Mouse (Mus musculus): ENCODE results near the gene Tmem259.

Gene Tmem259

DNA sequence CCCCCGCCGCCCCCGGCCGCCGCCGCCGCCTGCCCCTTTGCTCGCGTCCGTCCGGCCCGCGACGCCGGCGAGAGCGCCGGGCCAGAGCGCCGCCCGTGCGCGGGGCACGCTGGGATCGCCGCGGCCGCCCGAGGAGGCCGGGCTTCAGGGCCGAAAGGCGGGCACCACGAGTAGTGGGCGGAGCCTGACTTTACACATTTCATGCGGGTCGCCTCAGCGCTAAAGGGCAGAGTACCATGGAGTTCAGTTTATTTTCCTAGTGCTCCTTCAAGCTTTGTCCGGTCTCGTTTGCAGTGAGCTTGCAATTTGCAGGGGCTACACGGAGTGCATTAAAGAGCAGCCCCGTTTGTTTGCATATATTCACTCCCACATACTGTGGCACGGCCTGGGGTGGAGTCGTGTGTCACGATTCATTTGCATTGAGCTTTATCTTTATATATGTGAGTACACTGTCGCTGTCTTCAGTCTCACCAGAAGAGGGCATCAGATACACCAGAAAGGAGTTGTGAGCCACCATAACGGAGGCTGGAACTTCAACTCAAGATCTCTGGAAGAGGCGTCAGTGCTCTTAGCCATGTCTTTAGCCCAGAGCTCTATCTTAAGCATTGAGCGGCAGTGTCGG is at the start of gene Tmem259:
Gene Tmem259, minus strand, starts transcription at position 136 of the 622 bp plus-strand sequence.
- DNase-seq (ENCODE audit: low spot score in 2 of 2) = peak; percentile 83 to 85

DNA sequence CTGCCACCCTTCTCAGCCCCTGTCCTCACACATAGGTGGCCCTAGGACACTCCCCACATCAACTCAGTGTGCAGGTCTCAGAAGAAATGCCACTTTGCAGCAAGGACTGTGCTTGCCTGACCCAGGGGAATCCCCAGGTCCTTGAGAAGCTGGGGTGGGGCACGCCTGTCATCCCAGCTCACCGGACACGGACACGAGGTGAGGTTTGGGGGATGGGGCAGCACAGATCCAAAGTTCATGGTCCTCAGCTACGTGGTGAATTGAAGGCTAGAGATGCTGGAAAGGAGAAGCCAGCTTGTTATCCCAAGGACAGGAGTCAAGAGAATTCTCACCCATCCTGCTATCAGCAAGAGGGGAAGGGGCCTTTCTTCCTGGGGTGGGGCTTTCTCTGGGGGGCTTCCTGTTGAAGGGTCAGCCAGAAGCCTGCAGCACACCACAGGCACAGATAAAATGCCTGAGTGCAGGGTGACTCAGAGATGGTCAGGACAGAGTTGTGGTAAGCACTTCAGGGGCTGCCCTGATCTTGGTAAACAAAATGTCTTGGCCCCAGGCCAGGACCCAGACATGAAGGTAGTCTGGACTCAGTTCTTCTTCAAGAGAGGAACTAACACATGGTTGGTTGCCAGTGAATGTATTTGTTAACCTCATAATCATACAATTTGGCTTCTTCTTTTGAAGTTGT is 48.8 kb upstream of the Tmem259 start:
- no peak for DNase-seq (ENCODE audit: low spot score in 2 of 2)

GRCm38 (mm10) chr10:80030736-80031135 is 46.6 kb upstream of the Tmem259 start:
- no peak for DNase-seq (ENCODE audit: low spot score in 2 of 2)

GRCm38 (mm10) chr10:80030191-80030590 is 46.1 kb upstream of the Tmem259 start:
- DNase-seq (ENCODE audit: low spot score in 2 of 2) = no peak

GRCm38 (mm10) chr10:80028521-80028846 is 44.4 kb upstream of the Tmem259 start:
- no peak for DNase-seq (ENCODE audit: low spot score in 2 of 2)

- no peak for DNase-seq (ENCODE audit: low spot score in 2 of 2)
These were observed 43.8 kb upstream of the Tmem259 start for GRCm38 (mm10) chr10:80027681-80028520.

DNA sequence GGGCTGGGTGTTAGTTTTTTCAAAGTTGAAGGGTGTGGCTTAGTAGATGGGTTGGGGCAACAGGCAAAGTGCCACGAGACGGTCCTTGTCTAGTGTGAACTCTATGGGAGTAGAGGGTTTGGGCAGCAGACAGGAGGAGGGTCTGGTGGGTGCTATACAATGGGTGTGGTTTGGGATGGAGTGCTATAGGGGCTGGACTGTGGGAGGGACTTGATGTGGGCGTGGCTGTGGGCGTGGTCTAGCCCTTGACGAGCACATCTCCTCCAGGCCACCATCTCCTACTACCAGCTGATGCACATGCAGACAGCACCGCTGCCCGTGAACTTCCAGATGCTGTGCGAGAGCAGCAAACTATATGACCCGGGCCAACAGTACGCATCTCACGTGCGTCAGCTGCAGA is 41.8 kb upstream of the Tmem259 start:
- peak in 1 of 2 experiments; percentile 30 for DNase-seq (ENCODE audit: low spot score in 2 of 2)

DNA sequence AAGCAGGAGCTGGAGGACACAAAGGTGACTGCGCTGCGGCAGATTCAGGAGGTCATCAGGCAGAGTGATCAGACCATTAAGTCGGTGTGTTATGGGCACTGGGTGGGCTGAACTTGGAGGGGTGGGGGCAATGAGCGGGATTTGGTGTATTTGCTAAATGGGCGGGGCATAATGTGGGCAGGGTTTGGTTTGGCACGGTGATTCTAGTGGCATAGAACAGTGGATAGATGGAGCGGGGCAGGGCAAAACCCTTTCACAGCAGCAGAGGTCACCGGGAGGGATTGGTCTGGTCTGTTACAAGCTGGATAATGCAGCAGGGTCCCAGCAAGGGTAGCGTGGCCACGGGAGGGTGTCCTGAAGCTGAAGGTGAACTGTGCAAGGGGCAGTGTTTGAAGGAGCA is 41.3 kb upstream of the Tmem259 start:
- no peak for DNase-seq (ENCODE audit: low spot score in 2 of 2)

GRCm38 (mm10) chr10:80025044-80025347 is 40.9 kb upstream of the Tmem259 start:
- peak in 1 of 2 experiments; percentile 31 for DNase-seq (ENCODE audit: low spot score in 2 of 2)

DNA sequence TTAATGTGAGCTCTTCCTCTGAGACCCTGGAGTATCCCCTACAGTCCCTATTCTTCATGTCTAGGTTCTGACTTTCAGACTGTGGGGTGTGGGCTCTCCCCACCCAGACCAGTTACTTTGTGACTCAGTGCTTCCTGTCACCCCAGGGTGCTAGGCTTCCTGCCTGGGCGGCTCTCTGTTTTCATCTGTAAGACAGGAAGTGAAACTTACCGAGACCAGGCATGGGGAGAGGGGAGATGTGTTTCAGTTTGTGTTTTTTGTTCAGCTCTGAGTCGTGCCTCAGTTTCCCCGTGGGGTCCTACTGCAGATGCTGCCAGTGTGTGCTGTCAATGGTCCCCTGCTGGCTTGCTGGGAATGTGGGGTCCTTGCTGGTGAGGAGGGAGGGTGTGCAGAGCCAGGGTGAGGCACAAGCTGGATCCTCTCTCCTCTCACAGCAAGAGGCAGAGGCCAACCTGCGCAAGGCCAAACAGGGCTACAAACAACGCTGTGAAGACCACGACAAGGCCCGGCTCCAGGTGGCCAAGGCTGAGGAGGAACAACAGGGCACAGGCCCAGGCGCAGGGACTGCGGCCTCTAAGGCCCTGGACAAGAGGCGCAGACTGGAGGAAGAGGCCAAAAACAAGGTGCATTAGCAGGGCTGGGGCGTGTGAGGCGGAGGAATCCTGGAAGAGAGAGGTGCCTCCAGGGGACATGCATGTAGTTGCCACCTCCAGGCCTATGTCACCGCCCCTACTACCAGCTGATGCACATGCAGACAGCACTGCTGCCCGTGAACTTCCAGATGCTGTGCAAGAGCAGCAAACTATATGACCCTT is 40.3 kb upstream of the Tmem259 start:
- DNase-seq (ENCODE audit: low spot score in 2 of 2) = peak; percentile 79

- DNase-seq (ENCODE audit: low spot score in 2 of 2) = no peak
These were observed 39.6 kb upstream of the Tmem259 start for GRCm38 (mm10) chr10:80023758-80024157.

DNA sequence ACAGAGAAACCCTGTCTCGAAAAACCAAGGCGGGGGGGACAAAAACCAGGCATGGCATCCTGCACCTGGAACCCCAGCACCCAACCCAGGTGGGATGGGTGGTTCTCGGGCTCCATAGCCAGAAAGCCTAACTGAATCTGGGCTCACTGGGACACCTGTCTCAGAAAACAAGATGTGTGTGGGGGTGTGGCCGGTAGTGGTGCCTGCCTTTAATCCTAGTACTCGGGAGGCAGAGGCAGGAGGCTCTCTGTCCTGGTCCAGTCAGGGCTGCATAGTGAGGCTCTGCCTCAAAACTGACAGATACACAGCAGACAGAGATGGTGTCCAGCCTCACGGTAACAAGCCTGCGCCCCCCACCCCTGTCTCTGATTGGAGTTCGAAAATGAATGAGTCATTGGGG is 38.7 kb upstream of the Tmem259 start:
- peak in 1 of 2 experiments; percentile 20 for DNase-seq (ENCODE audit: low spot score in 2 of 2)

- DNase-seq (ENCODE audit: low spot score in 2 of 2) = peak in 1 of 2 experiments; percentile 52
These were observed 38.0 kb upstream of the Tmem259 start for GRCm38 (mm10) chr10:80022164-80022563.

DNA sequence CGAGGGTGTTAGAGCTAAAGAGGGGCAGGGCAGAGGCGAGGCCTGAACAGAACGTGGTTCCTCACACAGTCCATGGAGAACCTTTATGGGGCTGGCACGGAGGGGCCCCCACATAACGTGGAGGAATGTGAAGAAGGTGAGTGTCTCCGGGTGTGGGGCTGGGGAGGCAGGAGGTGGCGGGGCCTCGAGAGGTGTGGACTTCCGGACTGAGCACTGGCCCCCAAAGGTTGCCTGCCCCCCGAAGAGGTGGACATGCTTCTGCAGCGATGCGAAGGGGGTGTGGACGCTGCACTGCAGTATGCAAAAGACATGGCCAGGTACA is 37.2 kb upstream of the Tmem259 start:
- no peak for DNase-seq (ENCODE audit: low spot score in 2 of 2)

DNA sequence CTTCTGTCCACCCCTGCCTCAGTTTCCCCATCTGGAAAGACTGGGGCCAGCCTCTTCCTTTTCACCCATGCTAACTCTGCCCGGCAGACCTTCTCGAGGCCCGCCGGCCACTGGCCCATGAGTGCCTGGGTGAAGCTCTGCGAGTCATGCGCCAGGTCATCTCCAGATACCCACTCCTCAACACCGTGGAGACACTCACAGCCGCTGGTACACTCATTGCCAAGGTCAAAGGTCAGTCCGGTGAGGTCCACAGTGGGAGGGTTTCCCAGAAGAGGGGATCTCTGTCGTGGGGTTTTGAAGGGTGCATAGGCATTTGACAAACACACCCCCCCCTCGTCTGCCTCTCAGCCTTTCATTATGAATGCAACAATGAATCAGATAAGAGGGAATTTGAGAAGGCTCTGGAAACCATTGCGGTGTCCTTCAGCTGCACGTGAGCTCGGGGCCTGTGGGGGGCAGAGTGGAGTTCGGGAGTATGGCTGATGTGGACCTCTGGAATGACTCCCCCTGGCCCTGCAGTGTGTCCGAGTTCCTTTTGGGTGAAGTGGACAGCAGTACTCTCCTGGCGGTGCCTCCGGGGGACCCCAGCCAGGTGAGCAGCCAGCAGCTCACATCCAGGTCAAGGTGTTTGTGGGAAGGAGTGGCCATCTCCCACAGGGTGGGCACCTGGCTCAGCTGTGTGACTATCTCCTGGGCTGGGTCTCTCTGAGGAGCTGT is 36.6 kb upstream of the Tmem259 start:
- no peak for DNase-seq (ENCODE audit: low spot score in 2 of 2)

DNA sequence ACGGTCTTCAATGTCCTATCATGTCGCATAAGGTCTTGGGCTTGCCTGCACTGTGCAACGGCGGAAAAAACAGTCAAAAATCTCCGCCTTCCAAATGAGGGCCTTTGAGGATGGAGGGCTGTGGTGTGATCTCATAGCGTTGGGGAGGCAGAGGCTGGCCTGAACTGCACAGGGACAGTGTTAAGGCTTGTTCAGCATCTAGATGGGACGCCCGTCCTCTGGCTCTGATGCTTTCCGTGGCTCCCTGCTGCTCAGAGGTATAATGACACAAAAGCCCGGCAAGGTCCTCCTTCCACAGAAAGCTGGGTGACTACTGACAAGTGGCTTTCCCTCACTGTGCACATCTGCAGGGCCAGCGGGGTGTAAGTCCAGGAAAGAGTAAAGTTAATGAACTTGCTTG is 36.1 kb upstream of the Tmem259 start:
- no peak for DNase-seq (ENCODE audit: low spot score in 2 of 2)

DNA sequence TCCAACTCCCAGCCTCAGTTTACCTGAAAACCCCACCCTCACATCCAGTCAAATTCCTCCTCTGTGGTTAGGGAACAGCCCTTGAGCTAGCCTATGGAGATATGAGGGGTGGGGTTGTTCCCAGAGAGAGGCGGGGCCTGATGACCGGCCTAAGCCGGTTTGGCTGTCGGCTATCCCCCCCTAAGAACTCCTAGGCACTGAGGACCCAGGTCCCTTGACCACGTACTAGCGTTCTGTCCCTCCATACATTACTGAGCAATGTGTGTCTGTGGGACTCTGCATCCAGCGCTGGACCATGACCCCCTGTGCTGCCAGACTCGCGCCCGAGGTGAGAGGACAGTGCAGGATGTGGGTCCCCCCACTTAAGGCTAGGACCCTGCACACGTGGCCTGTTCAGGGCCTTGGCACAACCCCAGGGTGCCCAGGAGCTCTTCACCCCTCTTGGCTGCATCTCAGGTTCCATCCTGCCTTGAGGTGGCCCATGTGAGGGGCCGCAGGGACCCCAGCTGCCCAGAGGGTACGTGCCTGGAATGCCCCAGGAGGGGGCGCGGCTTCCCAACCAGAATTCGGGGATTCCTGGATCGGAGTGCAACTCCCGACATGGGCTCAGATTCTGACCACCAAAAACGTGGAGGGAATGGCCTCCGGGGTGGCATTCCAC is 35.5 kb upstream of the Tmem259 start:
- DNase-seq (ENCODE audit: low spot score in 2 of 2) = no peak

DNA sequence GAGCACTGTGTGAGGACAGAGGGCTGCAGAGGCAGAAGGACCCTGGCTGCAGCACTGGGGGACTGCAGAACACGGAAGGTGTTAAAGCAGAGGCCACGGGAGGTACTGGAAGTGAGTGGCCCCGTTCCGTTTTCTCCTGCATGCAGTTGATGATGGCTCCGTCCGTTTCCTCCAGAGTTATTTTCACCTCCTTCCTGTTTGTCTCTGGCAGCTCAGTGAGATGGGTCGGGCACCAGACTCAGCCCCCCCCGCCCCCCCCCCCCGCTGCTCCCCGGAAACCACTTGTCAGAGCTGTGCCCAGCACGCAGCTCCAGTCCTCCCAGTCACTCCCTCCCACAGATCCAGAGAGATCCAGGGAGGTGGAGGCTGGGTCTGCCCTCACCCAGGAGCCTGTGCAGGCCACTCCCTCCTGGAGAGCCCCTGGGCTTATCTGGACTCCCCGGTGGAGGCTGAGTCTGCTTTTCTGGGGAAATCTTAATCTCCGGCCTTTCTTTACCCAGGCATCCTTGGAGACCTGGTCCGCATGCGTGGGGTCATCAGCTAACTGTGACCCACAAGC is 34.7 kb upstream of the Tmem259 start:
- peak; percentile 51 to 58 for DNase-seq (ENCODE audit: low spot score in 2 of 2)

DNA sequence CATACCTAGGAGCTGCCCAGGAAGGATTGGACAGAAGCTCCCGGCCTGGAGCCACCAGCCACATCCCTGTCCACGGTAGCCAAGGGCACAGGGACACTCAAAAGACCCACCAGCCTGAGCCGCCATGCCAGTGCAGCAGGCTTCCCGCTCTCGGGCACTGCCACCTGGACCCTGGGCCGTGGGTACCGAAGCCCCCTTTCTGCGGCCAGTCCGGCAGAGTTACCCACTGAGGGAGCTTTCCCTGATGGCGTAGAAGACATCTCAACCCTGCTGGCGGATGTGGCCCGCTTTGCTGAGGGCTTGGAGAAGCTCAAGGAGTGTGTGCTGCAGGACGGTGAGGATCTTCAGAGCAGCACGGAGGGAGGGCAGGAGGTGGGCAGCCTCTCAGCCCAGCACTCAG is 33.6 kb upstream of the Tmem259 start:
- peak; percentile 56 to 60 for DNase-seq (ENCODE audit: low spot score in 2 of 2)

DNA sequence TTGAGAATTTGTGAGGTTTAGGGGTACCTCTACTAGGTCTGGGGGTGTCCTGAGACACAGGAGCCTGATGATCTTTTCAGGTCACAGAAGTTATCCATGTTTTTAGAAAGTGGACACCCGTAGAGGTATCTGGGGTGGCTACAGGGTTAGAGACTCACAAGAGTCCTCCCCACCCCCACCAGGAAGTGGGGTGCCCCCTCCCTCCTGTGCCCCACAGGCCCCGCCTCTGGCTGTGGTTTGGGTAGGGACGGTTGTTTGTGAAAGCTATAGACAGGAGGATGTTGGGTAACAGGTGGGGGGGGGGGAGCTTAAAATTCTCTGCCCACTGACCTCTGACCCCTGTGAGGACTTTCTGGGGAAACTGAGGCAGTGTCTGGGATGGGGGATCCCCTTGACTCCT is 33.2 kb upstream of the Tmem259 start:
- DNase-seq (ENCODE audit: low spot score in 2 of 2) = peak; percentile 95 to 98

- DNase-seq (ENCODE audit: low spot score in 2 of 2) = no peak
These were observed 32.8 kb upstream of the Tmem259 start for GRCm38 (mm10) chr10:80016931-80017330.

Data from thymus, postnatal 10 days (tissue).